Mouse (Mus musculus) G1E (cell line): ENCODE results near the gene Wdr48. TPM values are rescaled to one million over a fixed set of nuclear protein-coding genes. Genes with fewer than 3 reads are reported as not detected.
A peak's percentile ranks its signal among the peaks of the same experiment; 100 is the strongest.

Experiments used
- ATAC-seq: 2 replicates; pipeline ENCODE4 v1.8.0; 2016; ENCODE audit warnings: mild to moderate bottlenecking; ENCODE audit not compliant: insufficient number of reproducible peaks, poor library complexity, low FRiP score, severe bottlenecking; ENCODE audit errors: extremely low read depth
- DNase-seq: peaks from one replicate; pipeline ENCODE4 v3.0.0; 2012; ENCODE audit warnings: low spot score
- H3K27me3 ChIP-seq: 2 replicates; pipeline ENCODE4 v1.6.1; 2012; ENCODE audit warnings: mild to moderate bottlenecking, low read length, inconsistent platforms; ENCODE audit not compliant: insufficient read depth
- H3K36me3 ChIP-seq: replicated peaks from 2 replicates; pipeline ENCODE3; 2012; ENCODE audit warnings: mild to moderate bottlenecking, inconsistent platforms
- H3K4me1 ChIP-seq: 2 replicates; pipeline ENCODE4 v1.6.1; 2012; ENCODE audit warnings: low read depth, low read length, inconsistent platforms, mixed read lengths; ENCODE audit not compliant: insufficient read depth
- H3K4me3 ChIP-seq: 2 replicates; pipeline ENCODE4 v1.5.1; 2012; ENCODE audit warnings: low read depth, mild to moderate bottlenecking, inconsistent platforms, low read length, moderate library complexity, mixed read lengths
- H3K9me3 ChIP-seq: replicated peaks from 2 replicates; pipeline ENCODE4 v1.6.1; 2012; ENCODE audit warnings: inconsistent platforms
- CTCF ChIP-seq: IDR thresholded peaks from 2 replicates; pipeline ENCODE4 v1.5.1; 2012; ENCODE audit warnings: low read depth, low read length, inconsistent platforms, mixed read lengths
- GATA1 ChIP-seq: IDR thresholded peaks from 2 replicates; pipeline ENCODE4 v1.6.1; 2012; ENCODE audit warnings: borderline replicate concordance, low read length, inconsistent platforms, mixed read lengths
- GATA2 ChIP-seq: IDR thresholded peaks from 2 replicates; pipeline ENCODE4 v1.6.1; 2012; ENCODE audit warnings: low read depth, low read length, inconsistent platforms, borderline replicate concordance
- POLR2AphosphoS5 ChIP-seq: IDR thresholded peaks from 2 replicates; pipeline ENCODE4 v1.6.1; 2012; ENCODE audit warnings: low read depth, low read length, inconsistent platforms; ENCODE audit not compliant: insufficient replicate concordance
- TAL1 ChIP-seq: conservative IDR thresholded peaks from 2 replicates; pipeline ENCODE4 v1.6.1; 2012; ENCODE audit warnings: low read depth, low read length, inconsistent platforms, mixed read lengths
- polyA plus RNA-seq: library from polyadenylated mRNA; stranded (reverse); fragments of >175 nt; gene quantifications from 2 replicates; pipeline ENCODE4 v1.2.3, GENCODE M21; 2012
- total RNA-seq, 2 experiments: library from RNA; stranded (forward) in 1 of 2; stranded (reverse) in 1 of 2; fragments of 200-1000 nt in 1 of 2; fragments of >200 nt in 1 of 2; fragmentation: Nextera tagmentation in 1 of 2; gene quantifications; 2 replicates each; pipeline ENCODE4 v1.2.3; 2014 to 2017

Wdr48 gene
- total and polyA plus RNA-seq, 3 experiments: 14.5 to 99.9 (median 55.1) TPM

DNA sequence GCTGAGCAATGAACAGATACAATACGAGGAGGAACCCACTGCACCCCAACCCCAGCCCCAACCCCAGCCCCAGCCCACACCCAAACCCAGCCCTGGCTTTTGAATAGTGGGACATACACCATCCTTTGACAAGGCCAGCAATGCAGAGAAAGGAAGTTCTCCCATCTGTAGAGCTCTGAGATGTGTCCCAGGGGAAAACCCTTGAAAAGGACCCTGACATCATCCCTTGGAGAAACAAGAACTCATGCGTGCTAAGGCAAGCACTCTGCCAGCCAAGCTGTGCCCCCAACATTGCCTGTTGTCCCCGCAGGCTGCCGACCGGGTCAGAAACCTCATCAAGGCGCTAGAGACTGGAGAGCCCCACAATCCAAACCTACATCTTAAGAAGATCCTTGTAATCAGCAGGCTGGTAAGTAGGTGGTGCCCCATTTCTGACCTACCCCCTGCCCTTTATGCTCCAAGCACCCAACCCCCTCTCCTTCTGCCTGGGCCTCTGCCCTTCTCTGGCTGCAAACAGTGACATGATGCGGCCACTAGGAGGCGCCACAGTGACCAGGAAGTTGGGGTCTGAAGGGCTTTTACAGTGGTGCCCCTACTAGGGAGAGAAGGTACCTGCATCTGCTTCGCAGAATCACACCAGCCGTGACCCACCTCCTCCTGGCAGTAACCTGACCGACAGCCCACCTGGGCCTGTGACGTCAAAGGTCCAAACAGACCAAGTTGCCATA is 50.7 kb downstream of the Wdr48 start:
- Histone ChIP-seq H3K4me1 (peaks cover 5% of the 10 kb centered on the region), H3K27me3 (peaks cover 49% of the 10 kb centered on the region), H3K4me3 (no peak overlapping the region), H3K36me3 (no peaks in the 10 kb centered on the region), H3K9me3 (no peaks in the 10 kb centered on the region)
- ATAC-seq (no peak), DNase-seq (no peak)
- no peak for TF ChIP-seq TAL1
- peak; percentile 83 for TF ChIP-seq CTCF

DNA sequence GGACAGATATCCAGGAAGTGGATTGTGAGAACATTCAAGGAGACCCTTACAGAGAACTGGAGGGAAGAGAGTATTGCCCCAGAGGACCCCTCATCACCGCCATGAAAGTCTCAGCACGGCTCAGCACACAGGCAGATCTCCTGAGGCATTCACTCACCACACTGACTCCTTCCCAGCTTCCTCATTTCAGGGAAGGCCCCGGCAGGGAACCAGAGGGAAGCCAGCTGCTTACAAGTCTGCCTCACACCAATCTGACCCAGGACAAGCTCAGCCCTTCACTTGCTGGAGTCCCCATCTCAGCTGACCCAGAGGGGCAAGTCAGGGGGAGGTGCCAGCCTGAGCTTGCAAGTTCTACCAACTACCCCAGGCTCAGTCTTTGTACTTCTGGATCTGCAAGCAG is 54.1 kb downstream of the Wdr48 start:
- DNase-seq: no peak
- Histone ChIP-seq H3K4me3 (no peak overlapping the region), H3K36me3 (no peaks in the 10 kb centered on the region), H3K4me1 (no peaks in the 10 kb centered on the region; the same call in 1 of the 2 replicates), H3K27me3 (peaks cover 48% of the 10 kb centered on the region), H3K9me3 (no peaks in the 10 kb centered on the region)
- TF ChIP-seq TAL1 (no peak), GATA2 (no peak), GATA1 (no peak), CTCF (no peak), POLR2AphosphoS5 (no peak)
- no peak for ATAC-seq

DNA sequence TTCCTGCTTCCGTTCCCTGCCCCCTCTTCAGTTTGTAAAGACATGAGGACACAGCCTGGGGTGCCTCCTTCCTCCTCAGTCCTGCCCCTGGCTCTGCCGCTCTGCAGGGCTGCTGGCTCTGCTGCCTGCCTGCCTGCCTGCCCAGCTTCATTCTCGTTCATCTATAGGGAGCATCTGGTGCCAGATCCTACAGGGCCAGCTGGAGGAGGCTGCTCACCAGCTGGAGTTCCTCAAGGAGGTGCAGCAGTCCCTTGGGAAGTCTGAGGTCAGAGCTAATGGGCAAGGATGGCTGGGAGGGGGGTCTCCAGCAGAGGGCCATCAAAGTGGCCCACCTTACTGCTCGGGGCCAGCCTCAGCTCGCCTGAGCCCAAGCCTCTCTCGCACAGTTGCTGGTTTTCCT is 55.8 kb downstream of the Wdr48 start:
- H3K9me3 ChIP-seq: no peaks in the 10 kb centered on the region
- ATAC-seq: no peak
- TF ChIP-seq TAL1 (no peak), GATA2 (no peak), POLR2AphosphoS5 (no peak), GATA1 (no peak)
- H3K4me3 ChIP-seq: no peak overlapping the region
- no peak for DNase-seq
- H3K36me3 ChIP-seq: no peaks in the 10 kb centered on the region
- H3K27me3 ChIP-seq: peaks cover 63% of the 10 kb centered on the region
- peaks cover 2% of the 10 kb centered on the region for H3K4me1 ChIP-seq

DNA sequence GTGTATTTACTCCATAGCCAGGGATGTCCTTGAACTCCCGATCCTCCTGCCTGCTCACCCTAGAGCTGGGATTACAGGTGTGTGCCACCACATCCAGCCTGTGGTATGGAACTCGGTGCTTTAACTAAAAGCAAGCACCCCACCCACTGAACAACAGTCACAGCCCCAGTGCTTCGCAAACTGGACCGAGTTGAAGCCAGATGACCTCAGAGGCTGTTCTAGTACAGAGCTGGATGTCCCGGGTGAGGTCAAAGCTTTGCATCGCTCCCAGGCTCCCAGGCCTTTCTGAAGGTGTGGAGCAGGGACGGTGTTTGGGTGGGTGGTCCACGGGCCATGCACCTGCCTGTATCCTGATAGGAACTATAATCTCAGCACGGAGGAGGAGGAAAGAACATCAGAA is 56.7 kb downstream of the Wdr48 start:
- no peak for TF ChIP-seq TAL1
- TF ChIP-seq GATA1: no peak
- TF ChIP-seq GATA2: no peak
- H3K36me3 ChIP-seq: no peaks in the 10 kb centered on the region
- H3K4me1 ChIP-seq: peaks cover 2% of the 10 kb centered on the region
- no peak overlapping the region for H3K4me3 ChIP-seq
- ATAC-seq (no peak), DNase-seq (no peak)
- H3K9me3 ChIP-seq: no peaks in the 10 kb centered on the region
- peaks cover 63% of the 10 kb centered on the region for H3K27me3 ChIP-seq

DNA sequence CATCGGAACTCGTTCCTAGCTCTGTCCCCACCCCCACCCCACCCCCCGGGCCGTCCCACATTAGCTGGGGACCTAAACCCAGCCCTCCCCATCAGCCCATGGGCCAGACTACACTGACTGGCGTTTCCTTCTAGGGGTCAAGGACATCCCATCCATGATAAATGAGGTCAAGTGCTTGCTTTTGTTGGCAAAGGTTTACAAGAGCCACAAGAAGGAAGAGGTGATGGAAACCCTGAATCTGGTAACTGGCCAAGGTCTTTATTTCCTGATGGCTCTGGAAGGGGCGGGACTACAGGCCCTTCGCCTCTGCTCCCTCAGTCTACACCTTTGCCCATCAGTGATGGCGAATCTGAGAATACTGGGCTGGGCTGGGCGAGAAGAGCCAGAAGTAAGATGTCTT is 64.2 kb downstream of the Wdr48 start:
- H3K4me1 ChIP-seq: peaks cover 15% of the 10 kb centered on the region
- H3K36me3 ChIP-seq: no peaks in the 10 kb centered on the region
- TF ChIP-seq POLR2AphosphoS5 (no peak), CTCF (no peak), GATA1 (no peak), GATA2 (no peak)
- ATAC-seq (no peak), DNase-seq (no peak)
- peaks cover 50% of the 10 kb centered on the region for H3K27me3 ChIP-seq
- no peak overlapping the region for H3K4me3 ChIP-seq
- no peaks in the 10 kb centered on the region for H3K9me3 ChIP-seq

DNA sequence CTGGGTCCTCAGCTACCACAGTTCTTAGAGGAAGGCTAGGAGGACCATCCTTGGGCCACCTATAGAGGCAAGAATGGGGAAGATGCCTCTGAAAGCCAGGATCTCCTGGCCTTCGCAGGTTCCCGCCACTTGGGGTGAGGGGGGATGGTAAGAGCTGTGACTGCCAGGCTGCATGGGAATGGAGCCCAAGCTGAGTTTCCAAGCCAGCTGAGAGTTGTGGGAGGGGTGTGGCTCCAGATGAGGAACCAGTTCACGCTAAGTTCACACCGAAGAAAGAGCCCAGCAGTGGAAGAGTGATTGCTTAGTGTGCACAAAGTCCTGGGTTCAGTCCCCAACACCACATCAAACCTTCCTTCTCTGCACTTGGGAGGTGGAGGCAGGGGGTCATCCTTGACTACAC is 67.5 kb downstream of the Wdr48 start:
- H3K4me1 ChIP-seq: peaks cover 24% of the 10 kb centered on the region
- DNase-seq (no peak), ATAC-seq (no peak)
- no peaks in the 10 kb centered on the region for H3K36me3 ChIP-seq
- H3K9me3 ChIP-seq: no peaks in the 10 kb centered on the region
- no peak for TF ChIP-seq TAL1
- TF ChIP-seq GATA1: no peak
- peaks cover 36% of the 10 kb centered on the region for H3K27me3 ChIP-seq
- H3K4me3 ChIP-seq: no peak overlapping the region
